Mouse (Mus musculus) retina, postnatal 1 day (tissue): ENCODE measurements around the gene Vmn2r6.
"Not testable (repeated sequence)": the region's sequence is repeated elsewhere in the genome, so short reads cannot be mapped to it uniquely, and the experiment has no call there.

Experiments used
- DNase-seq: peaks from one replicate; pipeline ENCODE4 v3.0.0-alpha.2; 2012

Vmn2r6 gene

GRCm38 (mm10) chr3:64565730-64566129 is at the start of gene Vmn2r6:
Gene Vmn2r6, minus strand, starts transcription at chr3:64565830.
- DNase-seq, result not testable (repeated sequence)

GRCm38 (mm10) chr3:64587618-64588017 is 22.0 kb upstream of the Vmn2r6 start:
- DNase-seq, result peak; percentile 35

- DNase-seq, result not testable (repeated sequence)
Observed at GRCm38 (mm10) chr3:64568793-64569192, 3.2 kb upstream of the Vmn2r6 start.

- DNase-seq, result not testable (repeated sequence)
Observed at GRCm38 (mm10) chr3:64523585-64523984, 42.0 kb downstream of the Vmn2r6 start.

- not testable (repeated sequence) for DNase-seq
Observed at GRCm38 (mm10) chr3:64509742-64510141, 55.9 kb downstream of the Vmn2r6 start, which contains the start of gene Vmn2r5. Gene Vmn2r5, minus strand, starts transcription at chr3:64509842.
